Mouse (Mus musculus): ENCODE data around the gene Creg1. TPM values are rescaled to one million over a fixed set of nuclear protein-coding genes. Genes with fewer than 3 reads are reported as not detected.

The Creg1 gene
- polyA plus RNA-seq, 1 experiment from 2014 or later = 74.9 TPM

DNA sequence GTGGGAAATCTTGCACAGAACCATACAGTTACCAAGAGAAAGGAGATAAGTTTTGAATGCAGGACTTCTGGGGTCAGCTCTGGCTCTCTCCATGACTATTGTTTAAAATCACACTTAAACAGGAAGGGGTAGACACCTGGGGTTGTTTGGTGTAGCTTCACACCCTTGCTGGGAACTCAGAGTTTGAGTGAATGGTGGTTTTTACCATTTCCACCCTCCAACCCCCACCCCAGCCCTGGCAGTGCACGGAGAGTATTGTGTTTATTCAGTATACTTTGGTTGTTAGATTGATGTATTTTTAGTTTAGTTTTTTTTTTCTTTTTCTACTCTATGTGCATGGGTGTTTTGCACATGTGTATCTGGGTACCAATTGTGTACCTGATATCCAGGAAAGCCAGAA lies 33.4 kb upstream of the Creg1 start:
- Histone ChIP-seq H3K4me1 (no peaks in the 10 kb centered on the region), H3K9me3 (no peaks in the 10 kb centered on the region), H3K27me3 (no peaks in the 10 kb centered on the region), H3K36me3 (no peaks in the 10 kb centered on the region), H3K27ac (no peak overlapping the region), H3K4me3 (no peak overlapping the region), H3K4me2 (no peak overlapping the region), H3K9ac (no peak overlapping the region)
- no peak for ATAC-seq (ENCODE audit: borderline replicate concordance, extremely low read depth, low FRiP score, low TSS enrichment)
- WGBS = 15% methylated on average over 1 of the region's 1 CpGs

DNA sequence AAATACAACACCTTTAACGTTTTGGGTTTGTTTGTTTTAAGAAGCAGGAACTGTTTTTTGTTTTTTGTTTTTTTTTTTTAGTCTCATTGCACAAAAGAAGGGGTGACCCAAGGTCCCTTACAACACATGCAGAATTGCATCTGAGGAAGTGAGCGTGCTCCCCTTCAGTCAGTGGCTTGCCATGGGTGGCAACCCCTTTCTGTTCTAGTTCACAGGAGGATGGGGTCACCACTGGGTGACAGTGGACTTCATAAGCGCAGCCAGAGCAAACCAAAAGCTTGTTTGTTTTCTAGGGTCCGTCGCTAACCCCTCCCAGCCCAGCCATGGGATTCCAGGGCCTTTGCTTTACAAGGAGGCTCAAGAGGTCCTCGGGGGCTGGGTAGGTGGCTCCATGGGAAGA lies 32.0 kb upstream of the Creg1 start:
- Histone ChIP-seq H3K4me3 (no peak overlapping the region), H3K36me3 (no peaks in the 10 kb centered on the region), H3K27me3 (no peaks in the 10 kb centered on the region), H3K4me2 (no peak overlapping the region), H3K4me1 (peaks cover 9% of the 10 kb centered on the region; the same call in 1 of the 2 replicates), H3K9me3 (no peaks in the 10 kb centered on the region), H3K9ac (no peak overlapping the region), H3K27ac (no peak overlapping the region)
- no peak for ATAC-seq (ENCODE audit: borderline replicate concordance, extremely low read depth, low FRiP score, low TSS enrichment)
- WGBS = 60% methylated on average over 6 of the region's 6 CpGs

DNA sequence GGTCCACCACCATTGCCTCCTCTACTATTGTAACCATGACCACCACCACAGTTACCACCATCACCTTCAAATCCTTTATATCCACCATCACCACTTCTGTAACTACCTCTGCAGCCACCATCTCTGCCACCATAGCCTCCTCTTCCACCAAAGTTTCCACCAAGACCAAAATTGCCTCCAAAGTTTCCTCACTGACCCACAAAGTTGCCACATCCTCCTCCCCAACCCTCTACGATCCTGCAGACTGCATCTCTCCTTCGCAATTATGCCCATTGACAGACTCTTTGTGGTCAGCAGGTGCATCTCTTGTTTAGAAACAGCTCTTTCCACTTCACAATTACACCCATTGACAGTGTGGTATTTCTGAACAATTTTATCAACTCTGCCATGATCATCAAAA lies 28.7 kb upstream of the Creg1 start:
- H3K27me3 ChIP-seq = no peaks in the 10 kb centered on the region
- no peak for ATAC-seq (ENCODE audit: borderline replicate concordance, extremely low read depth, low FRiP score, low TSS enrichment)
- no peak overlapping the region for H3K4me3 ChIP-seq
- H3K4me1 ChIP-seq = peaks cover 14% of the 10 kb centered on the region
- 87% methylated on average over 2 of the region's 2 CpGs for WGBS
- no peaks in the 10 kb centered on the region for H3K9me3 ChIP-seq
- H3K27ac ChIP-seq = no peak overlapping the region
- H3K36me3 ChIP-seq = no peaks in the 10 kb centered on the region
- no peak overlapping the region for H3K4me2 ChIP-seq
- H3K9ac ChIP-seq = no peak overlapping the region

DNA sequence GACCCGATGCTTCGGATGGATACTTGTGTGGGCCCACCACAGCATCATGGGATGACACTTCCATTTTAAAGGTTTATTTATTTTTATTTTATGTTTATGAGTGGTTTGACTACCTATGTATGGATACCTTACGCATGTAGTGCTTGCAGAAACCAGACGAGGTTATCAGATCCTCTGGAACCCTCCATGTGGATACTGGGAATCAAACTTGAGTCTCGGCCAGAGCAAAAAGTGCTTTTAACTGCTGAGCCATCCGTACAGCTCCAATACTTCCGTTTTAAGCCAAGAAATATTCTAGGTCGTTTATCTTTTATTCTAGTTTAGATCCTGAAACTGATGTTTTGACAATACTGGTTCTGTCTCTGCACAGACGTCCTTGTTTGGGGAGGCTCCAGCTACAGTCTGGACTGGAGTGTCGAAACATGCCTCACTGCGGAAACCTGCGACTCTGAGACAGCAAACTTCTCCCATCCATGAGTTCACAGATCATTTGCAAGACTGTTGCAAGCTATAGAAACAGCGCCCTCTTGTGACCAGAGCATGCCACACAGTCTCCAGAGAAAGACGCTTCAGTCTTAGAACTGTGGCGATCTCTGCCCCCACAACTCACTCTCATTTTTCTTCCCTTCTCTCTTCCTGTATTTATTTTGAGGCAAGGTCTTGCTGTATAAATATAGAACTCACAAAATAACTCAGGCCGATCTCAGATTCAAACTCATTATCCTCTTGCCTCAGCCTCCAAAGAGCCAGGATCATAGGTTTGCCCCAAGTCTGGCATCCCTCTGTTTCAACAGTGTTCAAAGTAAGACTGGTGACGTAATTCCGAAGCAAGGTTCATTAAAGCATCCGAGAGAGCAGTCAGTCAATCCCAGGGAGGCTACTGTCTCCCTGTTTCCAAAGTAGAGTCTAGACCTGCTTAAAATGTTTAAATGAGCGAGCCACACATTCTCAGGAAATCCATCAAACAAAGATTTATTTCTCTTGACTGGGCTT lies 27.4 kb upstream of the Creg1 start:
- peaks cover 14% of the 10 kb centered on the region for H3K4me1 ChIP-seq
- H3K9ac ChIP-seq = no peak overlapping the region
- H3K4me3 ChIP-seq = no peak overlapping the region
- H3K4me2 ChIP-seq = peak overlapping the region; percentile 33
- H3K27me3 ChIP-seq = no peaks in the 10 kb centered on the region
- peak; percentile 79; the same call in 1 of the 2 replicates for ATAC-seq (ENCODE audit: borderline replicate concordance, extremely low read depth, low FRiP score, low TSS enrichment)
- no peaks in the 10 kb centered on the region for H3K36me3 ChIP-seq
- H3K27ac ChIP-seq = no peak overlapping the region
- WGBS = 23% methylated on average over 20 of the region's 20 CpGs
- H3K9me3 ChIP-seq = no peaks in the 10 kb centered on the region

DNA sequence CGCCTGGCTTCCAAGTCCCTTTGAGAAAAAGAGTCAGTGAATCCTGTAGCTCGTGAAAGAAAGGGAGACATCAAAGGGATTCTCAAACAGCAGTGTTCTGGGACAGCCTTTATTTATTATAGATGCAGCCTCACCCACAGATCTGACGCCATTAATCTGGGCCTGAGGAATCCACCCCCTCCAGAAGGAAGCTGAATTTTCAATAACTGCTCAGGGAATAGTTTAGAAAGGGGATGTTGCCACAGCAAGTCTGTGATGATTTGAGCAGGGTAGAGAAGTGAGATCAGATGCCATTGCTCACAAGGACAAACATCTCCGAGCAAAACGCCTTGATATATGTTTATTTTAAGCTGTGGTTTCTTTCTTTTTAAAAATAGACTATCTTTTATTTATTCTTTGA lies 26.1 kb upstream of the Creg1 start:
- Histone ChIP-seq H3K4me1 (peaks cover 14% of the 10 kb centered on the region), H3K27me3 (no peaks in the 10 kb centered on the region), H3K9ac (no peak overlapping the region), H3K36me3 (no peaks in the 10 kb centered on the region), H3K9me3 (no peaks in the 10 kb centered on the region), H3K4me3 (no peak overlapping the region), H3K4me2 (no peak overlapping the region), H3K27ac (peak overlapping the region; percentile 68)
- peak; percentile 68; the same call in 1 of the 2 replicates for ATAC-seq (ENCODE audit: borderline replicate concordance, extremely low read depth, low FRiP score, low TSS enrichment)
- 30% methylated on average over 5 of the region's 5 CpGs for WGBS

DNA sequence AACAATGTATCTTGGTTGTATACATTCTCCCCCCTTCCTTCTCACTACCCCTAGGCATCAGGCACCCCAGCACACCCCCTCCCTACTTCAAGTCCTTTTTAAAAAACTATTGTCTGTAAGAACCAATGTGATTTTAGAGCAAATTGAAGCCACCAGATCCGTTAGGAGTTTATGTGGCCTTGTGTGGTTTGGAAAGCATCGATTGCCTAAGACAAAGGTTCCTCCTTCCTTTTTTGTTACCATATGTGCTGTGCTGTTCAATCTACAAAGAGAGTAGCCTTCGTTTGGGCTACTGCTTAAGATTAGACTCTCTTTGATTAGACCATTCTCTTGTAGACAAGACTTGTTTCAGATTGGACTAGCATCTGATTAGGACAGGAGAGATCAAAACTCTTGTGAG lies 25.7 kb upstream of the Creg1 start:
- ATAC-seq (ENCODE audit: borderline replicate concordance, extremely low read depth, low FRiP score, low TSS enrichment) = peak; percentile 21; the same call in 1 of the 2 replicates
- Histone ChIP-seq H3K36me3 (no peaks in the 10 kb centered on the region), H3K4me3 (no peak overlapping the region), H3K4me1 (peaks cover 14% of the 10 kb centered on the region), H3K27ac (peak overlapping the region; percentile 26; the same call in 1 of the 2 replicates), H3K9ac (no peak overlapping the region), H3K4me2 (no peak overlapping the region), H3K27me3 (no peaks in the 10 kb centered on the region), H3K9me3 (no peaks in the 10 kb centered on the region)
- 49% methylated on average over 3 of the region's 3 CpGs for WGBS

DNA sequence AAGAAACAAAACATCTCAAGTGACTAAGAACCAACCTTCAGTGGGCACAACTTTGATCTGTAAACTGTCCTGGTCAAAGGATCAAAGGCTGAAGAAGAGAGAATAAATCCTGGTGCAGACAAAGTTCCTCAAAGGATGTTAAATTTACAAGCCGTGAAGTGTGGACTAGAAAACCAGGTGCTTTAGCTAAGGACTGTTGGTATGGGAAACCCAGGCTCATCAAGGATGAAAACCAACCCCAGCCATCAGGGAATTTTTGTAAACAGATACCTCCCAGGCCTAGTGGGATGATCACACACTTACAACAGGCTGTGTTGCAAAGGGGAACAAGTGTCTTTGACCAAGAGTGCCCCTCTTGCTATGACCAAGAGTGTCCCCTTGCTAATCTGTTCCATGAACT lies 24.6 kb upstream of the Creg1 start:
- 77% methylated on average over 1 of the region's 1 CpGs for WGBS
- H3K9ac ChIP-seq = no peak overlapping the region
- no peaks in the 10 kb centered on the region for H3K36me3 ChIP-seq
- H3K4me2 ChIP-seq = no peak overlapping the region
- H3K27me3 ChIP-seq = no peaks in the 10 kb centered on the region
- ATAC-seq (ENCODE audit: borderline replicate concordance, extremely low read depth, low FRiP score, low TSS enrichment) = no peak
- H3K27ac ChIP-seq = no peak overlapping the region
- no peak overlapping the region for H3K4me3 ChIP-seq
- H3K4me1 ChIP-seq = peaks cover 14% of the 10 kb centered on the region
- H3K9me3 ChIP-seq = no peaks in the 10 kb centered on the region

DNA sequence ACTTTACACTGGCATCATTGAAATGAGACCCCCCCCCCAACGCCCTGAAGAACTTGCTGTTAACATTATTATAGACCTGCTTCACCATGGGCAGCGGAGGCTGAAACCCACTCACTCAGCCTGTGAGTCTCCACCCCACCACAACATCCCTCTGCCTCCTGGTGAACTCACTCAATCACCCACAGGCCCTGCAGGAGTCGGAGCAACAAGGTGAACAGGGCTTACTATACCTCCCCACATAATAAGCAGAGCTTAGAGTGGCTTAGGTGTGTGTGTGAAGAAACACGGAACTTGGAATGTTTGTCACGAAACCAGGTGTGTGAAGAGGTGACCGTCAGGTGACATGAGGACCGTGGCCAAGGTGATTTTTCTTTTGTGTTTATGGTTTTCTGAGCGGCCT lies 21.6 kb upstream of the Creg1 start:
- Histone ChIP-seq H3K4me2 (no peak overlapping the region), H3K4me3 (no peak overlapping the region), H3K36me3 (no peaks in the 10 kb centered on the region), H3K9me3 (no peaks in the 10 kb centered on the region), H3K27ac (no peak overlapping the region), H3K4me1 (peaks cover 2% of the 10 kb centered on the region), H3K9ac (no peak overlapping the region), H3K27me3 (no peaks in the 10 kb centered on the region)
- 78% methylated on average over 8 of the region's 8 CpGs for WGBS
- ATAC-seq (ENCODE audit: borderline replicate concordance, extremely low read depth, low FRiP score, low TSS enrichment) = no peak

DNA sequence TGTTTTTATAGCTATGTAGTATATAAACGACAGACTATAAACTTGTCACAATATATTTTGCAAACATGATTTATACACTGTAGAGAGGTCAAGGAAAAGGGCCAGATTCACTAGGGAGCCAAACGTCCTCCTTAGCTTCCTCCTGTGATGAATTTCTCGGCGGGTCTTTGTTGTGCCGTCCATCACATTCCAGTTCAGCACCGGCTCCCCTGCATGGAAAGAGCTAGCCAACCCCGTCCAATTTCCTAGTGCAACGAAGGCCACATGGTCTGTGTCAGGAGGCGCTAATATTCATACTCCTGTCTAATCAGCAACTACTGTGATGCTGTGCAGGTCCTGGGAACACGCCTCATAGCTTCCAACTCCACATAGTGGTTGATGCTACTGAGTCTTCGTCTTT lies 15.5 kb upstream of the Creg1 start:
- ATAC-seq (ENCODE audit: borderline replicate concordance, extremely low read depth, low FRiP score, low TSS enrichment) = peak; percentile 77; the same call in 1 of the 2 replicates
- Histone ChIP-seq H3K27ac (no peak overlapping the region), H3K9ac (no peak overlapping the region), H3K4me1 (0 out of 2 replicates have a peak, but pooled peaks cover 3% of the 10 kb centered on the region), H3K4me3 (no peak overlapping the region), H3K9me3 (no peaks in the 10 kb centered on the region), H3K36me3 (no peaks in the 10 kb centered on the region), H3K4me2 (no peak overlapping the region), H3K27me3 (no peaks in the 10 kb centered on the region)
- 23% methylated on average over 11 of the region's 11 CpGs for WGBS

DNA sequence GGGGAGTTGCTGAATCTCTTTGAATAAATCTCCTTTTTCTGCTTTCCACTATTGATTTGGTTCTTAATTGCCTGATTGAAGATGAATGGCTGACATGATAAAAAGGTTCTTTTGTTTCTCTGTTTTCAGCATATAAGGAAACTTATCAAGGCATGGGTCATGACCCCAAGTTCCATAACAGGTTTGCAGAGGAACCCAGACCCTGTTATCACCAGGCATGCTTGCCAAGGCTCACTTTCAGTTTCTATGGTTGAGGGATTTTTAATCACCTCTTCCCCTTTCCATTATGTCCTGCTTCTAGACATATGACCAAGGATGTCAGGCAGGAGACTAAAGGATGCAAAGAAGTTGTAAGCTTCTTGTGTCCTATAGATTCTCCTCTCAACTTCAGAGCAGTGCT lies 12.4 kb upstream of the Creg1 start:
- H3K9me3 ChIP-seq = no peaks in the 10 kb centered on the region
- H3K4me1 ChIP-seq = peaks cover 9% of the 10 kb centered on the region; the same call in 1 of the 2 replicates
- H3K27ac ChIP-seq = no peak overlapping the region
- H3K4me3 ChIP-seq = no peak overlapping the region
- no peaks in the 10 kb centered on the region for H3K36me3 ChIP-seq
- H3K27me3 ChIP-seq = no peaks in the 10 kb centered on the region
- H3K4me2 ChIP-seq = no peak overlapping the region
- no peak overlapping the region for H3K9ac ChIP-seq
- ATAC-seq (ENCODE audit: borderline replicate concordance, extremely low read depth, low FRiP score, low TSS enrichment) = no peak

DNA sequence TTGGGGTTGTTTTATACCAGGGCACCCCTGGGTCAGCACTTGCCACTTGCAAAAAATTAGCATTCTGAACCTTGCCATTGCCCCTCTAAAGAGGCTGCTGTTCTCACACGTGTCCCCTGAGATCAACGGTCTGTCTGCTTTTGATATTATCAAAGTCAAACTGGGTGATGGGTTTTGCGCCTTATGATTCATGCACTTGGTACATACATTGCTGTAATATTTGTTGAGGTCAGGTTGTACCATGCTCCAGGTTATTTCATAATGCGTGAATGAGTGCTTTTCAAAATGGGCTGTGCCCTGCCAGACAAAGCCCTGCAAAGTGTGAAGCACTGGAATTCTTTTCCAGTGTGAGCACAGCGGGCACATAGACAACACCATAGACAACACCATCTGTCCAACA lies 11.7 kb upstream of the Creg1 start:
- WGBS = 66% methylated on average over 5 of the region's 5 CpGs

DNA sequence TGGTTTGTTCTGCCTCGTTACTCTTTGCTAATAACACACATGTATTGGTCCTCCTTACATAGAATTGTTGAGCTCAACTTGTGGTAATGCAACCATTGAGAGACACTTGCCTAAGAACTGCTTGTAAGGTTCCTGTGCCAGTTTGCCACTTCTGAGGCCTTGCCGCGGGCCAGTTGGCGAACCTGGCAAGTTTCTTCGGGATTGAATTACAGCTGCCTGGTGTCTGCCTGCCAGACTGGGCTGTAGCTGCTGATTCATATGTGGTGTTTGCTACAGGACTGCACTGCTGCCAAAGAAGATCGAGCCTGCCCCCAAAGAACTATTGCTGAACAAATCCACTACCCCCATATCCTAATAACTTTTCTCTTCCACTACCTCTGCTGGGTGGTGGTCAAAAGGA lies 9.3 kb upstream of the Creg1 start:
- Histone ChIP-seq H3K4me1 (peaks cover 6% of the 10 kb centered on the region; the same call in 1 of the 2 replicates), H3K9ac (no peak overlapping the region), H3K9me3 (no peaks in the 10 kb centered on the region), H3K36me3 (no peaks in the 10 kb centered on the region), H3K4me3 (no peak overlapping the region), H3K27me3 (no peaks in the 10 kb centered on the region), H3K27ac (no peak overlapping the region), H3K4me2 (no peak overlapping the region)
- no peak for ATAC-seq (ENCODE audit: borderline replicate concordance, extremely low read depth, low FRiP score, low TSS enrichment)
- 85% methylated on average over 6 of the region's 6 CpGs for WGBS

More for the DNA sequence above, 11.7 kb upstream of the Creg1 start:
- H3K4me1 ChIP-seq = peaks cover 9% of the 10 kb centered on the region; the same call in 1 of the 2 replicates
- H3K36me3 ChIP-seq = no peaks in the 10 kb centered on the region
- H3K27me3 ChIP-seq = no peaks in the 10 kb centered on the region
- no peak overlapping the region for H3K9ac ChIP-seq
- H3K9me3 ChIP-seq = no peaks in the 10 kb centered on the region
- H3K4me2 ChIP-seq = no peak overlapping the region
- H3K4me3 ChIP-seq = no peak overlapping the region
- no peak overlapping the region for H3K27ac ChIP-seq
- ATAC-seq (ENCODE audit: borderline replicate concordance, extremely low read depth, low FRiP score, low TSS enrichment) = no peak
